Mouse (Mus musculus) c-Kit-negative CD71-positive TER-119-positive erythroid progenitor cells, embryonic 14.5 days (primary cell): ENCODE measurements at regions not wholly inside any gene's neighbourhood (a gene's known extent, or its start where the extent isn't known, plus 50 kb on each side); places are given as distances from the start of the nearest gene placed in this dataset.

ENCODE experiments used
- DNase-seq: peaks from one replicate; pipeline ENCODE4 v3.0.0-alpha.2; 2013; ENCODE audit warnings: low read depth, low spot score

GRCm38 (mm10) chr3:148762541-148763225 lies 227.7 kb downstream of the Adgrl2 start:
- no peak for DNase-seq

DNA sequence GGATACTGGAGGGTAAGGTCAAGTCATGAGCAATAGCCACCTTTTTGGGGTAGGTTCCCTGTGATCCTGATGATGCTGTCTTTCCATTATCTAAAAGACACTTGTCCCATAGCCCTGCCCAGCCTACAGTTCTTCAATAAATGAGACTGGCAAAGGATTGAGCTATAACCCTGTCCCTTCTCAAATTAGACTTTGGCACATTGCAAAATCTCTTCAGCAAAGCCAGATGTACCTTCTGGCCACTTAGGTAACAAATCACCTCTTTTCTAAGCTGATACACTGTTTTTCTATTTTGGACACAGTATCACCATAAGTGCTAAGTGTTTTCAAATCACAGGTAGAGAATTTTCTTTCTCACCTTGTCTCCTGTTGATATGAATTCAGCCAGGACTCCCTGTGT lies 228.8 kb downstream of the Adgrl2 start:
- DNase-seq = no peak

DNA sequence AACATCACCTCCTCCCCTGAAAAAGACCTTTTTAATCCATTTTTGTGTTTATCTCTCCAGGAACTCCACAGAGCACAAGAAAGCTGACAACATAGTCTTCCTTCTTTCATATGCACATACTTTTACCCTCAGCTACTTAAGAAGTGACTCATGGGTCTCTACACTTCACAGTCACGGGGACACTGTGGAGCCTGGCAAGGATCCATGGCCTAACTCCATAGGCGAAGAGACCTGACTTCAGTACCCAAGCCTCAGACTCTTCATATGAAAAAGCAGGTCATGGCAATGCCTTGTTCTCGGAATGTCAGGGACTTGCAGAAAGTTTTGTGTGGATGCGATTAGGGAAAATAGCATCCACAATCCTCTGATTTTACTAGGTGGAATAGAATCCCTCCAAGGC lies 230.9 kb downstream of the Adgrl2 start:
- DNase-seq = no peak

DNA sequence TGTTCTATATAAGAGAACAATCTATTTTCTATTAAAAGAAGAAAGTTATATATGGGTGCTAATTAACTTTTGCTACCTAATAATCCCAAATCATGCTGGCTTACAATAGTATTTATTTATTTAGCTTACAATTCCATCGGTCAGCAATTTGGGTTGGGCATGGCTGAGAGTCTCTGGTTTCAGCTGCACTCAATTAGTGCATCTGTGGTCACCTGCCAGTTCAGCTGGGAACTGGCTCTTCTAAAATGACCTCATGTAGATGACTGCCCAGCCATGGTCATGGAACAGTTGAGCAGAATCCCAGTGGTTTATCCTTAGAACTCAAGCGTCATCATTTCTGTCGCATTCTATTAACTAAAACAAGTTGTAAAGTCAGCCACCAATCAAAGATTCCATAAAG lies 244.1 kb downstream of the Adgrl2 start:
- DNase-seq = no peak

DNA sequence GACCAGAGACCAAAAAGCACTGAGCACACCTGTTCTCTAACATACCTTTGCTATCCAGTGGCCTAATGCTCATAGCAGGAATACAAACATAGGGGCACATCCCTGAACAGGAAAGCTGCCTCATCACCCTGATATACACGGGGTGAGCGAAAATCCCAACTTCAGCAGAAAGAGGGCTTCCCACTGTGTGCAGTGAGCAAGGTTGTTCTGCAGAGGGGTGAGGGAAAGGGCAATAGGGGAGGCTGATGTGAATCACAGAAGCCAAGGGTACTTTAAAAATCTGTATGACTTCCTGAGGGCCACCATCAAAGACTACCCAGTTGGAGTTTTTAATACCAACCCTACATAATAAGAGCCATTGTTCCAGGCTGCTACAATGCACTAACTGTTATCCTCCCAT lies 245.7 kb downstream of the Adgrl2 start:
- no peak for DNase-seq

DNA sequence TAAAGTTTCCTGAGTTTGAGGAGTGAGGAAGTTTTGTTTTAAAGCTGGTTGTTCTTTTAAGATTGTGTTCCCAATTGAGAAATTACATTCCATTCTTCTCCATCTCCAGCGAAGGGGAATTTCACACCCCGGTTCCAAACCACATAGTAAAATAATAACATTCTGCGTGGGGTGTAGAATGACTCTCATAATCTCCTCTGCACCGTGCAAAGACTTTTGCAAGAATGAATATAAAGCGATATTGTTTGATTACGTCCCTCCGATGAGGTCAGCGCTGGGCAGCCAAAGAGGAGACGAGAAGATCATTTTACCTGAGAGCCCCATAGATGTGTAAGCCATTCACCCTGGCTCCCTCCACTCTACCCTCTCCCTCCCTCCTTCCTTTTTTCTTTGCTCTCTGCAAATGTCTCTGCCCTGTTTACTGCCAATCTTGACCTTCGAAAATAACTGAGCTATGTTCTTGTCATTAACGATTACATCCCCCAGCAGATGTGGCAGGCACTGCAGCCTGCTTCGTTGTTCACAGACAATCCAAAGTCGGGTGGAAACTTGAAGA lies 256.1 kb downstream of the Adgrl2 start:
- DNase-seq = no peak

GRCm38 (mm10) chr3:148733227-148733854 lies 257.0 kb downstream of the Adgrl2 start:
- DNase-seq = no peak

DNA sequence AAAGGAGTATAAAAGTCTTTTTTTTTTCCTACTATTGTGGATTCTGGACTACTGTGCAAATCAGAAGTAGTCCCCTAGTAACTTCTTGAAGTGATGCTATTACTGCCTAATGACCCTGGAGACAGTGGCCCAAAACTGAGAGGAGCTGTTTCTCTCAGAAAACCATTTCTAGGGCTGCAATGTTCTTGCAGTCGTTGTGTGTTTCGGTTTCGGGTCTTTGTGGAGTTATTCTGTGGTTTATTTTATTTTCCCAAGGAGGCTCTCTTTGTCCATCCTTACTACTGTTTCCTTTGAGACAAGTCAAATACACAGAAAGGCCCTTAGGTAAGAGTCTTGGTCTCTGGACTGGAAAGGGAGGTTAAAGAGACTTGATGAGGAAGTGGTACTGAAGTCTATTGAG lies 258.9 kb downstream of the Adgrl2 start:
- DNase-seq = no peak

GRCm38 (mm10) chr3:148729242-148729680 lies 261.1 kb downstream of the Adgrl2 start:
- no peak for DNase-seq

GRCm38 (mm10) chr3:148728513-148729241 lies 261.7 kb downstream of the Adgrl2 start:
- DNase-seq = no peak

DNA sequence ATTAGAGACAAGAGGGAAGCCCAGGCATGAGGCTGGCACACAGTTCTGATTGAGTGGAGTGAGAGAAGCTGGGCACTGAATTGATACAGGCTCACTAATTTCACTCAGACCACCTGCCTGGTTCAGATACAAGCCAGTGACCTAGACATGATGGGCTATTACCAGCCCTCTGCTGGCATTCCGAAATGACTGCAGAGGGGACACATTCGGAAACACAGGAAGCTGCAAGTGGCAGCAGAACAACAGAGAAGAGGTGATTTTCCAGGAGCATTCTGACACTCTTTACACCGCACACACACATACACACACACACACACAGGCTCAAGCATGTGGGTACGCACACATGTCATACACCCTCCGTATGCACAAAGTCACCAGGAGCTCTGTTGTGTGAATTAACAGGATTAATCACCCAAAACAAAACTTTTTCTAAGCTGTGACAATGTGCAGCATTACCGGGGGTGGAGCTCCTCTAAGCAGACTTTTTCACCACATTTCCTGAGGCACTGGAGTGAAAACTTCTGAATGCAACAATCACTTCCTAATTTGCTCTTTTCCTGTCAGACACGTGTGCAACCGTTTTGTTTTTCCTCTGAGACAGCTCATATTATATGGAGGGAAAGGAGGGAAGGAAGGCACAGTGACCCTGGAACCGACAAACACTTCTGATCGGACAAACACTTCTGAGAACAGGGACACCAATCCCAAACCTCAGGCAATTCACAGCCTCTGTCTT lies 263.6 kb downstream of the Adgrl2 start:
- DNase-seq = no peak

- no peak for DNase-seq
Measured at GRCm38 (mm10) chr3:148696555-148696954, 293.8 kb downstream of the Adgrl2 start.

DNA sequence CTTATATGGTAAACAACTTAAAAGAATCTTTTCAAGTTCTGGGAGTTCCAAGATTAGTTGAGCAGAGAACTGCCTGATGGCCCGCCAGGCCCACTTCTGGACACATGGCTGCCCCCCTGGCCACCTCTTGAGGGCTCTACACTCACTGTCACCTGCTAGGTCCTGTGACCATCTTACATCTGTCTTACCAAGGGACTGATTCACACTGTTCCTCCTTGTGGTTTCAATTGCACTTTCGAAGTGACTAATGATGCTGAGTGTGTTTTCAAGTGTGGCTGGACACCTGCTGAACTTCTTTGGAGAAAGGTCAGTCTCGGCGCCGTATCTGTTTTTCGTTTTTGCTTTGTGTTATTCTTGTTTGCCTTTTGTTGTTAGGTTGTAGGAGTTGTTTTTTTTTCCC lies 294.9 kb downstream of the Adgrl2 start:
- no peak for DNase-seq

- no peak for DNase-seq
Measured at GRCm38 (mm10) chr3:148683181-148683580, 307.2 kb downstream of the Adgrl2 start.

GRCm38 (mm10) chr3:148682445-148682994 lies 307.8 kb downstream of the Adgrl2 start:
- no peak for DNase-seq

DNA sequence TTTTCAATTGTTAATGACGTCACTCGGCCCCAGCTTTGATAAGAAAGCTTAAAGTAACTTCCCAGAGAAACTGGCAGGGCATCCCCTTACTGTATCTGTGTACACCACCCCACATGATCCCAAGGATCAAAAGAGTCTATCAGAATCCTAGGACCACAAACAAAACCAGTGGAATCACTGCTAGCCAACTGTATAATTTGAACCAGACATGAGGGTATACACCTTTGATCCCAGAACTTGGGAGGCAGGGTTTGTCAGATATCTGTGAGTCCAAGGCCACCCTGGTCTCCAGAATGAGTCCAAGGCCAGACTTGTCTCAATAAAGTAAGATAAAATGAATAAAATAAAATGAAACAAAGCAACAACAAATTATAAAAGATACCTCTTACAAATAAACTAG lies 309.2 kb downstream of the Adgrl2 start:
- DNase-seq = no peak

- no peak for DNase-seq
Measured at GRCm38 (mm10) chr3:148680737-148681136, 309.6 kb downstream of the Adgrl2 start.

- no peak for DNase-seq
Measured at GRCm38 (mm10) chr3:148680086-148680485, 310.3 kb downstream of the Adgrl2 start.

- no peak for DNase-seq
Measured at GRCm38 (mm10) chr3:148679121-148679520, 311.2 kb downstream of the Adgrl2 start.

- no peak for DNase-seq
Measured at GRCm38 (mm10) chr3:148676025-148676424, 314.3 kb downstream of the Adgrl2 start.

- no peak for DNase-seq
Measured at GRCm38 (mm10) chr3:148662888-148663477, 327.4 kb downstream of the Adgrl2 start.
